Mouse (Mus musculus) megakaryocyte, embryonic 14.5 days (primary cell): ENCODE measurements around the gene Ctso. TPM values are rescaled to one million over a fixed set of nuclear protein-coding genes. Genes with fewer than 3 reads are reported as not detected.

Experiments
- H3K27me3 ChIP-seq: replicated peaks from 2 replicates; pipeline ENCODE3; 2012; ENCODE audit warnings: inconsistent platforms
- H3K36me3 ChIP-seq: replicated peaks from 2 replicates; pipeline ENCODE3; 2012; ENCODE audit warnings: low read length, inconsistent platforms, mixed read lengths
- H3K4me1 ChIP-seq: 2 replicates; pipeline ENCODE4 v1.6.1; 2012; ENCODE audit warnings: inconsistent platforms
- H3K4me3 ChIP-seq: replicated peaks from 2 replicates; pipeline ENCODE3; 2012; ENCODE audit warnings: moderate library complexity, mild to moderate bottlenecking, inconsistent platforms
- H3K9me3 ChIP-seq: 2 replicates; pipeline ENCODE4 v1.6.1; 2012; ENCODE audit warnings: inconsistent platforms
- FLI1 ChIP-seq: IDR thresholded peaks from 2 replicates; pipeline ENCODE4 v1.6.1; 2012; ENCODE audit warnings: low read length, inconsistent platforms, mixed read lengths
- GATA1 ChIP-seq: IDR thresholded peaks from 3 replicates; pipeline ENCODE4 v1.6.1; 2012; ENCODE audit warnings: mixed read lengths, low read length, inconsistent platforms, borderline replicate concordance
- polyA plus RNA-seq: library from polyadenylated mRNA; stranded (reverse); fragments of >175 nt; gene quantifications from 2 replicates; pipeline ENCODE4 v1.2.3, GENCODE M21; 2012; ENCODE audit warnings: low replicate concordance; ENCODE audit not compliant: insufficient read depth

Ctso gene
- polyA plus RNA-seq = 3.7 and 6.6 TPM in 2 replicates

- peak within 1 kb of the TSS; percentile 94 for H3K4me3 ChIP-seq
- TF ChIP-seq FLI1 = no peak
- no peaks in the 10 kb centered on the region for H3K36me3 ChIP-seq
- no peaks in the 10 kb centered on the region for H3K27me3 ChIP-seq
- H3K4me1 ChIP-seq = peaks cover 39% of the 10 kb centered on the region
- no peaks in the 10 kb centered on the region for H3K9me3 ChIP-seq
Observed at GRCm38 (mm10) chr3:81932141-81933101, at the start of gene Ctso. Ctso (plus strand) TSS chr3:81932601.

- no peak overlapping the region for H3K4me3 ChIP-seq
- H3K36me3 ChIP-seq = no peaks in the 10 kb centered on the region
- no peaks in the 10 kb centered on the region for H3K4me1 ChIP-seq
- no peaks in the 10 kb centered on the region for H3K27me3 ChIP-seq
- no peaks in the 10 kb centered on the region for H3K9me3 ChIP-seq
- TF ChIP-seq GATA1 (no peak), FLI1 (no peak)
Observed at GRCm38 (mm10) chr3:81883916-81884315, 48.5 kb upstream of the Ctso start.

GRCm38 (mm10) chr3:81885566-81885965 is 46.8 kb upstream of the Ctso start:
- Histone ChIP-seq H3K9me3 (no peaks in the 10 kb centered on the region), H3K27me3 (no peaks in the 10 kb centered on the region), H3K36me3 (no peaks in the 10 kb centered on the region), H3K4me3 (no peak overlapping the region), H3K4me1 (no peaks in the 10 kb centered on the region)
- TF ChIP-seq GATA1 (no peak), FLI1 (no peak)

- H3K9me3 ChIP-seq = no peaks in the 10 kb centered on the region
- H3K4me3 ChIP-seq = no peak overlapping the region
- no peaks in the 10 kb centered on the region for H3K36me3 ChIP-seq
- no peaks in the 10 kb centered on the region for H3K4me1 ChIP-seq
- H3K27me3 ChIP-seq = no peaks in the 10 kb centered on the region
- TF ChIP-seq GATA1 = no peak
- TF ChIP-seq FLI1 = no peak
Observed at GRCm38 (mm10) chr3:81889137-81889536, 43.3 kb upstream of the Ctso start.

- TF ChIP-seq FLI1 (no peak), GATA1 (no peak)
- no peaks in the 10 kb centered on the region for H3K36me3 ChIP-seq
- no peaks in the 10 kb centered on the region for H3K27me3 ChIP-seq
- H3K4me1 ChIP-seq = no peaks in the 10 kb centered on the region
- H3K9me3 ChIP-seq = no peaks in the 10 kb centered on the region
- H3K4me3 ChIP-seq = no peak overlapping the region
Observed at GRCm38 (mm10) chr3:81910286-81911036, 21.9 kb upstream of the Ctso start.

GRCm38 (mm10) chr3:81916030-81916686 is 16.2 kb upstream of the Ctso start:
- TF ChIP-seq FLI1 (no peak), GATA1 (no peak)
- H3K36me3 ChIP-seq = no peaks in the 10 kb centered on the region
- H3K4me3 ChIP-seq = no peak overlapping the region
- no peaks in the 10 kb centered on the region for H3K27me3 ChIP-seq
- H3K4me1 ChIP-seq = peaks cover 8% of the 10 kb centered on the region
- H3K9me3 ChIP-seq = no peaks in the 10 kb centered on the region

GRCm38 (mm10) chr3:81917354-81917935 is 15.0 kb upstream of the Ctso start:
- Histone ChIP-seq H3K27me3 (no peaks in the 10 kb centered on the region), H3K36me3 (no peaks in the 10 kb centered on the region), H3K4me3 (no peak overlapping the region), H3K9me3 (no peaks in the 10 kb centered on the region), H3K4me1 (peaks cover 11% of the 10 kb centered on the region)
- no peak for TF ChIP-seq FLI1
- no peak for TF ChIP-seq GATA1

GRCm38 (mm10) chr3:81918215-81918614 is 14.2 kb upstream of the Ctso start:
- TF ChIP-seq GATA1 (no peak), FLI1 (no peak)
- Histone ChIP-seq H3K4me3 (no peak overlapping the region), H3K27me3 (no peaks in the 10 kb centered on the region), H3K9me3 (no peaks in the 10 kb centered on the region), H3K4me1 (peaks cover 19% of the 10 kb centered on the region), H3K36me3 (no peaks in the 10 kb centered on the region)

GRCm38 (mm10) chr3:81919681-81920080 is 12.7 kb upstream of the Ctso start:
- no peaks in the 10 kb centered on the region for H3K36me3 ChIP-seq
- H3K4me3 ChIP-seq = no peak overlapping the region
- H3K4me1 ChIP-seq = peaks cover 19% of the 10 kb centered on the region
- TF ChIP-seq GATA1 (no peak), FLI1 (no peak)
- H3K9me3 ChIP-seq = no peaks in the 10 kb centered on the region
- no peaks in the 10 kb centered on the region for H3K27me3 ChIP-seq
